Mouse (Mus musculus) liver, embryonic 14.5 days (tissue): ENCODE data around the gene Nudcd2.

Experiments used
- CTCF ChIP-seq: IDR thresholded peaks from 2 replicates; pipeline ENCODE4 v1.5.1; 2016; ENCODE audit warnings: antibody characterized with exemption, low read depth, control low read depth
- EP300 ChIP-seq: IDR thresholded peaks from 2 replicates; pipeline ENCODE4 v1.6.1; 2016; ENCODE audit warnings: antibody characterized with exemption, low read depth

DNA sequence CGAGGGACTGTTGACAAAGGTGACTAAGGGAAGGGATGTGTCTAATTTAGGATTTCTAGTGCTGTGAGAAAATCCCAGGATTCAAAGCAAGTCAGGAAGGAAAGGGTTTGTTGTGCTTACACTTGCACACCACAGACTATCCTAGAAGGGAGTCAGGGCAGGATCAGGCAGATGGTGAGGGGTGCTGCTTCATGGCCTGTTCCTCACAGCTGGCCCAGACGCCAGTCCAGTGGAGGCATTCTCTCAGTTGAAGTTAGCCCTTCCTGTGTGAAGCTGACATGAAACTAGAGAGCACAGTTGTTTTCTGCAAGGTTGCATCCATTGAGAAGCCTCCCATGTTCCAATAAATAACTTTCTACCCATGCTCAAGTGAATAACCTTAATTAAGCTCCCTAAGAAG lies 14.2 kb downstream of the Nudcd2 start:
- TF ChIP-seq CTCF = no peak
- no peak for TF ChIP-seq EP300
